Mouse (Mus musculus): ENCODE data around the gene Ttll10. TPM values are rescaled to one million over a fixed set of nuclear protein-coding genes. Genes with fewer than 3 reads are reported as not detected.

Gene Ttll10
- polyA plus RNA-seq, 1 experiment, result not detected

- 87% methylated on average over 9 of the region's 9 CpGs for WGBS
- H3K27me3 ChIP-seq (ENCODE audit: control insufficient read depth, insufficient read depth, low read length), result no peaks in the 10 kb centered on the region
- H3K4me1 ChIP-seq (ENCODE audit: control insufficient read depth, insufficient read depth, insufficient read length), result no peaks in the 10 kb centered on the region
- DNase-seq (ENCODE audit: low read depth in 1 of 2, low spot score in 2 of 2), result no peak
- no peaks in the 10 kb centered on the region for H3K36me3 ChIP-seq (ENCODE audit: control insufficient read depth, insufficient read depth, low read length)
- TF ChIP-seq POLR2A (IDR thresholded peaks at IDR 0.05; ENCODE audit: low read depth, low read length), result no peak
- no peak for TF ChIP-seq CTCF (IDR thresholded peaks at IDR 0.05; ENCODE audit: extremely low read depth, insufficient read depth, insufficient read length, insufficient replicate concordance)
- no peak overlapping the region for H3K27ac ChIP-seq (ENCODE audit: insufficient read depth, low read length)
- no peak overlapping the region for H3K4me3 ChIP-seq (ENCODE audit: extremely low read depth, insufficient read depth, insufficient read length)
Measured at GRCm38 (mm10) chr4:156058826-156059225, 388 bp downstream of the Ttll10 start.

- 91% methylated on average over 10 of the region's 10 CpGs for WGBS
- no peaks in the 10 kb centered on the region for H3K4me1 ChIP-seq (ENCODE audit: control insufficient read depth, insufficient read depth, insufficient read length)
- TF ChIP-seq CTCF (IDR thresholded peaks at IDR 0.05; ENCODE audit: extremely low read depth, insufficient read depth, insufficient read length, insufficient replicate concordance) (no peak), POLR2A (IDR thresholded peaks at IDR 0.05; ENCODE audit: low read depth, low read length) (no peak)
- H3K27me3 ChIP-seq (ENCODE audit: control insufficient read depth, insufficient read depth, low read length), result no peaks in the 10 kb centered on the region
- no peak overlapping the region for H3K4me3 ChIP-seq (ENCODE audit: extremely low read depth, insufficient read depth, insufficient read length)
- no peak for DNase-seq (ENCODE audit: low read depth in 1 of 2, low spot score in 2 of 2)
- no peaks in the 10 kb centered on the region for H3K36me3 ChIP-seq (ENCODE audit: control insufficient read depth, insufficient read depth, low read length)
- H3K27ac ChIP-seq (ENCODE audit: insufficient read depth, low read length), result no peak overlapping the region
Measured at GRCm38 (mm10) chr4:156057702-156058101, 1.5 kb downstream of the Ttll10 start.

- no peak for DNase-seq (ENCODE audit: low read depth in 1 of 2, low spot score in 2 of 2)
- Histone ChIP-seq H3K4me1 (ENCODE audit: control insufficient read depth, insufficient read depth, insufficient read length) (no peaks in the 10 kb centered on the region), H3K36me3 (ENCODE audit: control insufficient read depth, insufficient read depth, low read length) (no peaks in the 10 kb centered on the region), H3K27me3 (ENCODE audit: control insufficient read depth, insufficient read depth, low read length) (no peaks in the 10 kb centered on the region), H3K27ac (ENCODE audit: insufficient read depth, low read length) (no peak overlapping the region), H3K4me3 (ENCODE audit: extremely low read depth, insufficient read depth, insufficient read length) (no peak overlapping the region)
- no peak for TF ChIP-seq POLR2A (IDR thresholded peaks at IDR 0.05; ENCODE audit: low read depth, low read length)
- TF ChIP-seq CTCF (IDR thresholded peaks at IDR 0.05; ENCODE audit: extremely low read depth, insufficient read depth, insufficient read length, insufficient replicate concordance), result no peak
- 94% methylated on average over 5 of the region's 5 CpGs for WGBS
Measured at GRCm38 (mm10) chr4:156055173-156055572, 4.0 kb downstream of the Ttll10 start.

- TF ChIP-seq POLR2A (IDR thresholded peaks at IDR 0.05; ENCODE audit: low read depth, low read length) (no peak), CTCF (IDR thresholded peaks at IDR 0.05; ENCODE audit: extremely low read depth, insufficient read depth, insufficient read length, insufficient replicate concordance) (no peak)
- no peak for DNase-seq (ENCODE audit: low read depth in 1 of 2, low spot score in 2 of 2)
- Histone ChIP-seq H3K4me3 (ENCODE audit: extremely low read depth, insufficient read depth, insufficient read length) (no peak overlapping the region), H3K36me3 (ENCODE audit: control insufficient read depth, insufficient read depth, low read length) (no peaks in the 10 kb centered on the region), H3K27me3 (ENCODE audit: control insufficient read depth, insufficient read depth, low read length) (no peaks in the 10 kb centered on the region), H3K4me1 (ENCODE audit: control insufficient read depth, insufficient read depth, insufficient read length) (no peaks in the 10 kb centered on the region), H3K27ac (ENCODE audit: insufficient read depth, low read length) (no peak overlapping the region)
- WGBS, result 96% methylated on average over 6 of the region's 6 CpGs
Measured at GRCm38 (mm10) chr4:156054606-156055005, 4.6 kb downstream of the Ttll10 start.

GRCm38 (mm10) chr4:156054130-156054529 is 5.1 kb downstream of the Ttll10 start:
- 88% methylated on average over 4 of the region's 4 CpGs for WGBS
- Histone ChIP-seq H3K27ac (ENCODE audit: insufficient read depth, low read length) (no peak overlapping the region), H3K4me1 (ENCODE audit: control insufficient read depth, insufficient read depth, insufficient read length) (no peaks in the 10 kb centered on the region), H3K36me3 (ENCODE audit: control insufficient read depth, insufficient read depth, low read length) (no peaks in the 10 kb centered on the region), H3K27me3 (ENCODE audit: control insufficient read depth, insufficient read depth, low read length) (no peaks in the 10 kb centered on the region), H3K4me3 (ENCODE audit: extremely low read depth, insufficient read depth, insufficient read length) (no peak overlapping the region)
- DNase-seq (ENCODE audit: low read depth in 1 of 2, low spot score in 2 of 2), result no peak
- TF ChIP-seq CTCF (IDR thresholded peaks at IDR 0.05; ENCODE audit: extremely low read depth, insufficient read depth, insufficient read length, insufficient replicate concordance) (no peak), POLR2A (IDR thresholded peaks at IDR 0.05; ENCODE audit: low read depth, low read length) (no peak)

- Histone ChIP-seq H3K4me1 (ENCODE audit: control insufficient read depth, insufficient read depth, insufficient read length) (no peaks in the 10 kb centered on the region), H3K27me3 (ENCODE audit: control insufficient read depth, insufficient read depth, low read length) (no peaks in the 10 kb centered on the region), H3K27ac (ENCODE audit: insufficient read depth, low read length) (no peak overlapping the region), H3K4me3 (ENCODE audit: extremely low read depth, insufficient read depth, insufficient read length) (no peak overlapping the region), H3K36me3 (ENCODE audit: control insufficient read depth, insufficient read depth, low read length) (no peaks in the 10 kb centered on the region)
- DNase-seq (ENCODE audit: low read depth in 1 of 2, low spot score in 2 of 2), result no peak
- no peak for TF ChIP-seq CTCF (IDR thresholded peaks at IDR 0.05; ENCODE audit: extremely low read depth, insufficient read depth, insufficient read length, insufficient replicate concordance)
- TF ChIP-seq POLR2A (IDR thresholded peaks at IDR 0.05; ENCODE audit: low read depth, low read length), result no peak
- WGBS, result 90% methylated on average over 4 of the region's 4 CpGs
Measured at GRCm38 (mm10) chr4:156053113-156053512, 6.1 kb downstream of the Ttll10 start.

GRCm38 (mm10) chr4:156050391-156050980 is 8.7 kb downstream of the Ttll10 start:
- no peak overlapping the region for H3K27ac ChIP-seq (ENCODE audit: insufficient read depth, low read length)
- DNase-seq (ENCODE audit: low read depth in 1 of 2, low spot score in 2 of 2), result no peak
- H3K27me3 ChIP-seq (ENCODE audit: control insufficient read depth, insufficient read depth, low read length), result no peaks in the 10 kb centered on the region
- H3K4me1 ChIP-seq (ENCODE audit: control insufficient read depth, insufficient read depth, insufficient read length), result no peaks in the 10 kb centered on the region
- H3K36me3 ChIP-seq (ENCODE audit: control insufficient read depth, insufficient read depth, low read length), result no peaks in the 10 kb centered on the region
- TF ChIP-seq POLR2A (IDR thresholded peaks at IDR 0.05; ENCODE audit: low read depth, low read length), result no peak
- TF ChIP-seq CTCF (IDR thresholded peaks at IDR 0.05; ENCODE audit: extremely low read depth, insufficient read depth, insufficient read length, insufficient replicate concordance), result no peak
- WGBS, result 83% methylated on average over 6 of the region's 6 CpGs
- H3K4me3 ChIP-seq (ENCODE audit: extremely low read depth, insufficient read depth, insufficient read length), result no peak overlapping the region
